Mouse (Mus musculus): ENCODE measurements around the gene Wnt7b.

- TF ChIP-seq CTCF (IDR thresholded peaks at IDR 0.05; ENCODE audit: extremely low read depth, insufficient read depth, low read length) (no peak), POLR2A (IDR thresholded peaks at IDR 0.05; ENCODE audit: extremely low read depth, insufficient read depth, low read length) (no peak)
These were observed 19.7 kb upstream of the Wnt7b start for GRCm38 (mm10) chr15:85602021-85602420.
